Mouse (Mus musculus) myocyte (in vitro differentiated cells): ENCODE results near the gene Pdss2. TPM values are rescaled to one million over a fixed set of nuclear protein-coding genes. Genes with fewer than 3 reads are reported as not detected.

Experiments used
- H3K27me3 ChIP-seq: one replicate; pipeline ENCODE4 v1.6.1; 2011; ENCODE audit not compliant: control insufficient read depth, insufficient read depth, insufficient read length
- H3K36me3 ChIP-seq: one replicate; pipeline ENCODE4 v1.6.1; 2011; ENCODE audit not compliant: control insufficient read depth, insufficient read depth
- H3K4me2 ChIP-seq: one replicate; pipeline ENCODE4 v1.6.1; 2011; ENCODE audit warnings: low read depth, control low read depth
- H3K4me3 ChIP-seq: one replicate; pipeline ENCODE4 v1.5.1; 2011; ENCODE audit warnings: mild to moderate bottlenecking, control low read depth, moderate library complexity
- H3K79me2 ChIP-seq: one replicate; pipeline ENCODE4 v1.6.1; 2011; ENCODE audit not compliant: control insufficient read depth, insufficient read depth
- H3ac ChIP-seq: one replicate; pipeline ENCODE4 v1.6.1; 2011; ENCODE audit not compliant: control insufficient read depth, insufficient read length
- CEBPB ChIP-seq: IDR thresholded peaks from 2 replicates; pipeline ENCODE4 v1.6.1; 2011; ENCODE audit warnings: mild to moderate bottlenecking, moderate library complexity; ENCODE audit not compliant: poor library complexity, insufficient read depth, severe bottlenecking
- E2F4 ChIP-seq: IDR thresholded peaks from one replicate; pipeline ENCODE4 v1.6.1; 2011; ENCODE audit warnings: mild to moderate bottlenecking, control low read depth, moderate library complexity; ENCODE audit not compliant: insufficient read depth
- MAX ChIP-seq: IDR thresholded peaks from one replicate; pipeline ENCODE4 v1.6.1; 2011; ENCODE audit warnings: low read depth, mild to moderate bottlenecking, control low read depth
- MYOD1 ChIP-seq, 3 experiments: IDR thresholded peaks; one replicate each; pipeline ENCODE4 v1.6.1; 2011; ENCODE audit warnings: control low read depth in 2 of 3, low read depth in 2 of 3, mild to moderate bottlenecking in 2 of 3, moderate library complexity in 1 of 3; ENCODE audit not compliant: insufficient read length in 2 of 3, control insufficient read depth in 1 of 3
- MYOG ChIP-seq, 3 experiments: IDR thresholded peaks; one replicate each; pipeline ENCODE4 v1.6.1; 2011; ENCODE audit warnings: control low read depth in 2 of 3, low read depth in 2 of 3, mild to moderate bottlenecking in 2 of 3; ENCODE audit not compliant: insufficient read length in 2 of 3, control insufficient read depth in 1 of 3, insufficient read depth in 1 of 3
- POLR2A ChIP-seq: IDR thresholded peaks from one replicate; pipeline ENCODE4 v1.6.1; 2011; ENCODE audit warnings: low read depth, mild to moderate bottlenecking, control low read depth, moderate library complexity; ENCODE audit not compliant: insufficient read length
- POLR2AphosphoS2 ChIP-seq: IDR thresholded peaks from one replicate; pipeline ENCODE4 v1.6.1; 2011; ENCODE audit warnings: low read depth, control low read depth; ENCODE audit not compliant: insufficient read length
- REST ChIP-seq: IDR thresholded peaks from one replicate; pipeline ENCODE4 v1.6.1; 2011; ENCODE audit warnings: mild to moderate bottlenecking, control low read depth, moderate library complexity; ENCODE audit not compliant: insufficient read depth, insufficient read length
- SRF ChIP-seq: IDR thresholded peaks from one replicate; pipeline ENCODE4 v1.6.1; 2011; ENCODE audit warnings: low read depth; ENCODE audit not compliant: control insufficient read depth, insufficient read length
- TCF12 ChIP-seq: IDR thresholded peaks from one replicate; pipeline ENCODE4 v1.6.1; 2011; ENCODE audit warnings: mild to moderate bottlenecking, control low read depth; ENCODE audit not compliant: poor library complexity, insufficient read depth, severe bottlenecking
- TCF3 ChIP-seq: IDR thresholded peaks from one replicate; pipeline ENCODE4 v1.6.1; 2011; ENCODE audit warnings: low read depth, control low read depth; ENCODE audit not compliant: insufficient read length
- USF1 ChIP-seq: IDR thresholded peaks from one replicate; pipeline ENCODE4 v1.6.1; 2011; ENCODE audit warnings: low read depth, mild to moderate bottlenecking, control low read depth, moderate library complexity
- polyA plus RNA-seq: library from polyadenylated mRNA; unstranded; fragments of >200 nt; fragmentation: generic; extraction: Trizol; gene quantifications from one replicate; pipeline ENCODE4 v1.2.1, GENCODE M21; 2012; ENCODE audit warnings: missing spikeins

Pdss2 gene
- polyA plus RNA-seq, 1 experiment, result 8.5 TPM

- Histone ChIP-seq H3K36me3 (no peaks in the 10 kb centered on the region), H3K27me3 (no peaks in the 10 kb centered on the region), H3K4me3 (no peak overlapping the region), H3ac (no peak overlapping the region), H3K79me2 (no peaks in the 10 kb centered on the region), H3K4me2 (no peak overlapping the region)
- TF ChIP-seq POLR2AphosphoS2 (no peak), SRF (no peak), TCF3 (no peak), MYOD1 (IDR thresholded peaks at IDR 0.05; ENCODE audit: control insufficient read depth in 1 of 3, insufficient read length in 2 of 3, low read depth in 2 of 3) (no peak), CEBPB (no peak), TCF12 (no peak), USF1 (no peak), POLR2A (no peak), MAX (no peak), REST (no peak), MYOG (IDR thresholded peaks at IDR 0.05; ENCODE audit: control insufficient read depth in 1 of 3, insufficient read depth in 1 of 3, insufficient read length in 2 of 3, low read depth in 2 of 3) (no peak), E2F4 (no peak)
Observed at GRCm38 (mm10) chr10:43454671-43455070, 233.4 kb downstream of the Pdss2 start.

DNA sequence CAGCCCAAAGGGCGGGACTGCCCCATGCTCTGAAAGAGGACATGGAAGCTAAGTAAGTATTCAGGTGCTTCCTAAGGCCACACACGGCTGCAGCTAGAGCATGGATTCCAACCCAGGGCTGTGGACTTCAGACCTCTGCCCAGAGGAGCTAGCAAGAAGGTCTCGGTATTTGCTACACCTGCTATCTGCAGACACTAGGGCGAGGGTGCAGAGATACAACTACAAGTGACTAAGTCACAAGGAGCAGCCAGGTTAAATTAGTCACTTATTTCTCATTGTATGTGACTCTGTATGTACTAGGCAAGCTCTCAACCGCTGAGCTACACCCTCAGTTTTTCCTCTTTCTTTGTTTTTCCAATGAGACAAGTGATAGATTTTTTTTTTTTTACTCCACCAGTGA, 241.5 kb downstream of the Pdss2 start:
- H3K79me2 ChIP-seq, result no peaks in the 10 kb centered on the region
- H3K27me3 ChIP-seq, result no peaks in the 10 kb centered on the region
- H3K4me2 ChIP-seq, result no peak overlapping the region
- H3K4me3 ChIP-seq, result no peak overlapping the region
- no peaks in the 10 kb centered on the region for H3K36me3 ChIP-seq
- no peak overlapping the region for H3ac ChIP-seq
- TF ChIP-seq POLR2A (no peak), TCF12 (no peak), E2F4 (no peak), SRF (no peak), TCF3 (no peak), MYOD1 (IDR thresholded peaks at IDR 0.05; ENCODE audit: control insufficient read depth in 1 of 3, insufficient read length in 2 of 3, low read depth in 2 of 3) (no peak), MAX (no peak), REST (no peak), USF1 (no peak), MYOG (IDR thresholded peaks at IDR 0.05; ENCODE audit: control insufficient read depth in 1 of 3, insufficient read depth in 1 of 3, insufficient read length in 2 of 3, low read depth in 2 of 3) (no peak), POLR2AphosphoS2 (no peak), CEBPB (no peak)

GRCm38 (mm10) chr10:43463227-43463626, 241.9 kb downstream of the Pdss2 start:
- Histone ChIP-seq H3K79me2 (no peaks in the 10 kb centered on the region), H3K27me3 (no peaks in the 10 kb centered on the region), H3K36me3 (no peaks in the 10 kb centered on the region), H3K4me2 (no peak overlapping the region), H3K4me3 (no peak overlapping the region), H3ac (no peak overlapping the region)
- TF ChIP-seq TCF3 (no peak), POLR2AphosphoS2 (no peak), SRF (no peak), REST (no peak), MYOG (IDR thresholded peaks at IDR 0.05; ENCODE audit: control insufficient read depth in 1 of 3, insufficient read depth in 1 of 3, insufficient read length in 2 of 3, low read depth in 2 of 3) (no peak), POLR2A (no peak), CEBPB (no peak), TCF12 (no peak), MYOD1 (IDR thresholded peaks at IDR 0.05; ENCODE audit: control insufficient read depth in 1 of 3, insufficient read length in 2 of 3, low read depth in 2 of 3) (no peak), E2F4 (no peak), MAX (no peak), USF1 (no peak)

DNA sequence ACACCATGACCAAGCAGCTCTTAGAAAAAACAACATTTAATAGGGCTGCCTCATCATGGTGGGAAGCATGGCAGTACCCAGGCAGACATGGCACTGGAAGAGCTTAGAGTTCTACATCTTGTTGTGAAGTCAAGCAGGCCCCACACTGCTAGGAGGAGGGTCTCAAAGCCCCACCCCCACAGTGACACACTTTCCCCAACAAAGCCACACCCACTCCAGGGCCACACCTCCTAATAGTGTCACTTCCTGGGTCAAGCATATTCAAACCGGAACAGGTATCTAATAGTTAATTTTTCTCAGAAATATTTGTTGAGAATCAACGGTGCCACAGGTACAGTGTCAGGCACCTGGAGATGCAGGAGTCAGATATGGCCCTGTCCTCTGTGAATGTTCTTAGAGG, 244.9 kb downstream of the Pdss2 start:
- Histone ChIP-seq H3K27me3 (no peaks in the 10 kb centered on the region), H3ac (no peak overlapping the region), H3K4me3 (no peak overlapping the region), H3K4me2 (no peak overlapping the region), H3K36me3 (no peaks in the 10 kb centered on the region), H3K79me2 (no peaks in the 10 kb centered on the region)
- TF ChIP-seq TCF12, result no peak
- TF ChIP-seq MYOG (IDR thresholded peaks at IDR 0.05; ENCODE audit: control insufficient read depth in 1 of 3, insufficient read depth in 1 of 3, insufficient read length in 2 of 3, low read depth in 2 of 3), result no peak
- no peak for TF ChIP-seq POLR2AphosphoS2
- TF ChIP-seq USF1, result no peak
- no peak for TF ChIP-seq MYOD1 (IDR thresholded peaks at IDR 0.05; ENCODE audit: control insufficient read depth in 1 of 3, insufficient read length in 2 of 3, low read depth in 2 of 3)
- TF ChIP-seq POLR2A, result no peak
- TF ChIP-seq TCF3, result no peak
- TF ChIP-seq SRF, result no peak
- no peak for TF ChIP-seq REST
- TF ChIP-seq CEBPB, result no peak
- no peak for TF ChIP-seq MAX
- TF ChIP-seq E2F4, result no peak
